Mouse (Mus musculus): Measurements from ENCODE around the gene Ptpre.

GRCm38 (mm10) chr7:135694796-135695195 lies 157.5 kb downstream of the Ptpre start:
- TF ChIP-seq EP300 (optimal IDR thresholded peaks at IDR 0.05) = no peak
- TF ChIP-seq CTCF (IDR thresholded peaks at IDR 0.05; ENCODE audit: low read depth) = no peak

Data from stomach, postnatal 0 days (tissue).